Mouse (Mus musculus): ENCODE data around the gene Mrpl14. TPM values are rescaled to one million over a fixed set of nuclear protein-coding genes. Genes with fewer than 3 reads are reported as not detected.

The Mrpl14 gene
- polyA plus RNA-seq, 3 experiments from 2014 or later: 74.5 to 88.1 (median 87.7) TPM

DNA sequence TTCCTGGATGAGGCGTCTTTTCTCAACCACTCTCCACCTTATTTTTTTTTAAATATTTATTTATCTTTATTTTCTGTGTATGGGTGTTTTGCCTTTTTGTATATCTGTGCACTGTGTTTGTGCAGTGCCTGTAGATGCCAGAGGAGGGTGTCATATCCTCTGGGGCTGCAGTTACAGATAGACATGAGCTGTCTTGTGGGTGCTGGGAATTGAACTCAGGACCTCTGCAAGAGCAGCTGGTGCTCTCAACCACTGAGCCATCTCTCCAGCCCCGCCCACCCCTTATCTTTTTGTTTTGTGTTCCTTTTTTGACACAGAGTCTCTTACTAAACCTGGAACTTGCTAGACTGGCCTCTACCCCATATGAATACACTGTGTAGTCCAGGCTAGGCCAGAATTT lies 41.4 kb downstream of the Mrpl14 start:
- ATAC-seq: no peak

DNA sequence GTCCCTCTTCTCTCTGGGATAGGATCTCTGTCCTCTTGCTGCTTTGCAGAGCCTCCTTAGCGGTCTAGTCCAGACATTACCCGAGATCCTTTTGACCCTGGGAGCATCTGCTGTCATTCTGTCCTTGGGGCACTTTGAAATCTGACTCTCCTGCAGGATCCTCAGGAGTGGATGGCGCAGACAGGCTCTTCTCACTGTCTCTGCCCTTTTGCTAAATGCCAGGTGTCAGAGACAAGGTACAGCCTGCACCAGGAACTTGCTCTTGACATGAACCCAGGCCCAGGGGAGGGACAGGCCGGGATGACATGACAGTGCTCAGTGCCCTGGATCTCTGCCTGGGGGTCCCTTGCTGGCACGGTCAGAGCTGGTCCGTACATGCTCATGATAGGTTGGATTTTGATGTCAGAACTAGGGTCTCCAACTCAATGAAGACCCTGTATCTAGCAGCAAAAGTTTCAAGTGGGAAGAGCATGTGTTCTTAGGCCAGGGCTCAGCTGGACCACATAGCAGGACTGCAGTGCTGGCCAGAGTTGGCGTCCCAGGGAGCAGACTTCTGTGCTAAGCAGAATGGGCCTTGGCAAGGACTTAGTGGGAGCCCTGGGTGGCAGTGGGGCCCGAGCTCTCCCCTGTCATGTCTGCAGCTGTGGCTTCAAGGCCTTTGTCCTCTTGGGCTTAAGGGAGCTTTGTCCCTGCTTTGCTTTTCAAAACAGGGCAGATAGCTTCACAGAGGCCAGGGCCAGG lies 42.0 kb downstream of the Mrpl14 start:
- no peak for ATAC-seq

DNA sequence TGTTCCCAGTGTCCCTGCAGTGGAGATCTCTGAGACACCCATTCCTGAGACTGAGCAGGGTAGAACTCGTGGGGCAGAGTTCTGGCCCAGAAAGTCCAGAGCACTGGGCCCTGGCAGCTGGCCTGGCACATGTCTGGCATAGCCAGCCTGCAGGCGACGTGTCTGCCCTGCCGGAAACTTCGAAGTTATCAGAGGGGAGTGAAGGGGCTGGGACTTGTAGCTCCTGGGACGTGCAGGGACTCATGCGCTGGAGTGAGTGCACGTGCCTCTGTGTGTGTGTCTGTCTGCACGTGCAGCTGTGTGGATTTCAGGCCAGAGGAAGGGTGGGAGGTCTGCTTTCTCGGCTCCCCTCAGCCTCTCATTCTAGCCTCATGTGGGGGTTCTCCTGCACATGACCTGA lies 43.3 kb downstream of the Mrpl14 start:
- ATAC-seq: no peak

DNA sequence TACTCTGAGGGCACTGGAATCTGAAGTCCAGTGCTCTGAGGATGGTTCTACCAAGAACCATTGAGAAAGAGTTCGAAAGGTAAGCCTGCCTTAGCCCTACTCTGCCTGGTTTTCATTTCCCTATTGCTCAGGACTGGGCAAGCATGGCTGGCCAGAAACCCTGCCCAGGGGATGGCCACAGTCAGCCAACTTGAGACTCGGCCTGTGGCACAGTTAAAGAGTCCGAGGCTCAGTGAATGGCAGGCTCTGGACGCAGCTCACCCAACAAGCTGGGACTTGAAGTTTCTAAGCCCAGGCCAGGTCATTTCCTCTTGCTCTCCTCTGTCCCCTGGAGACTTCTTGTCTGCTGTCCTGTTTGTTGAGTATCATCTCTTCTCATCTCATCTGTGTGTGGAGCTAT lies 44.6 kb downstream of the Mrpl14 start:
- no peak for ATAC-seq

DNA sequence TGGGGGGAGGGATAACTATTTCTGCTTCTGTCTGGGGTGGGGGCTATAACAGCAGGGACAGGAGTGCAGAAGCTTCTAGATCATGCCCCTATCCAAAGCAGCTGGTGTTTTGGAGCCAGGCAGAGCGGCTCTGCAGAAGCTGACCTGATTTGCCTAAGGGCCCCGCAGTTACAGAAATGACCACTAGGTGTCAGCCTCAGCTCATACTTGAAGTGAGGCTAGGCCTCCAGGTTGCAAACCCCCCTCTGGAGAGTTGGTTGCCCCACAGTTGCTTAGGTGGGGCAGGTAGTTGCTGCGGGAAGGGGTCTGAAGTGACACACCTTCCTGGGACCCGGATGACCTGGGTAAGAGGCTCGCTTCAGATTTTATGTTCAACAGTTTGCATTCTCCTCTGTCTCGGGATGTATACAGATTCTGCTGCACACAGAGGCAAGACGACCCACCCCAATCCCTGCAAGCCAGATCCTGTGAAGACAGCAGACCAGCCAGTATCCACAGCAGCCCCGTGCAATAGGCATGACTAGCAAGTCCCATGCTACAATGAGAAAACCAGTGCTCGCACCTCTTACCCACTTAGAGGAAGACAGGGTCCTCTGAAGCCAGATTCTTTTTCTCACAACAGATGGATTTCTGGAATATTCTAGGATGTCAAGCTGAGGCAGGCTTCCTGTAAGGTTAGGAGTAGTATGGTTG lies 45.2 kb downstream of the Mrpl14 start:
- ATAC-seq: peak; percentile 64

DNA sequence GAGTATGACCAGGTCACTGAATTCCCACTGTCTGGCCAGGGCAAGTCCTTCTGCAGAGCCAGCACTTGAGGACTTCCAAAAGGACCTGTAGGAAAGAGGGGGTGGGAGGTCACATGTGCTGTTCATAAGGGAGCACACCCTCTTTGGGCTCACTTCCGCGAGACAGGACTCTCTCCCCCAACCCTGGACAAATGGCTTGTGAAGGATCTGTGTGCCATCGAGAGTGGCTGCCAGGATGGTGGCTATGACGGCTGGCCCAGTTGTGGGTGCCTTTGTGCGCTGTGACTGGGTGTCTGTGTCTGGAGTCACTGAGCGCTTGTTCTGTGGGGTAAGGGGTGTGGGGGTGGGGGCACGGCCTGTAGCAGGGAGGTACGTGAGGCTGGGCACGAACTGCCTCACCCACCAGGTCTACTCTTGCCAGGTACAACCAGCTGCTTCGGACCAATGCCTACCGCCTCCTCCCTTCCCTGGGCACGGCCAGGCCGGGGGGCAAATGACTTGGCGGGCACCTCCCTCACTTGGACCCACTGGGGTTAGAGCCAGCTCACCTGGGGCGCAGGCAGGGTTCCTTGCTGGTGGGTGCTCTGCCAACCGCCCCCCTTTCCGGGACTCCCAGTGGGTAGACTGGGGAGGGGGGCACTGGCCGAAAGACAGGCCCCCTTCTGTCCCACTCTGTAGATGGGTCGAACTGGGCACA lies 47.1 kb downstream of the Mrpl14 start:
- no peak for ATAC-seq

DNA sequence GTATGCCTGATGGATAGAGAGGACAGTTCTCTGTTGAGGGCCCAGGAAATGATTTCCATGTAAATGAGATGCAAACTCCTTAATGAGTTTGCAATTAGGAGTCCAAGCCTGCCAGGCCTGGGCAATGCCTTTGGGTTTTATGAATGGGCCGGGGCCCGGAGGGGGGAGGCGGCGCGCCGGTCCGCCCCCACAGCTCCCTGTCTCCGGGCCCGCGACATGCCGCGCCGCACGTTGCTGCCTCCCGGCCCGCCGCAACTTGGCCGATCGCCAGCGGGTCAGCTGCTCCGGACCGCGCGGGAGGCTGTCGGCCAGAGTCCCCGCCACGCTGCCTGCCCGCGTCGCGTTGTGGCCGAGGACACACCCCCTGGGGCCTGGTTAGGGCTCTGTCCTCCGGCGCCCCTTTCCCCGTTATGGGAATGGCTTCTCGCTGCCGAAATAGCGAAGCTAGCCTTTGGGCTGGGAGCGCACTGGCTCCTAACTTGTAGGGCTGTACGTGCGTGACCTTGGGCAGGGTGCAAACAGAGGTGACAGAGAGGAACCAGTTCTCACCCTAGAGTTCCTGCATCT lies 47.7 kb downstream of the Mrpl14 start, which contains the start of gene 1600014C23Rik:
Gene 1600014C23Rik, minus strand, starts transcription at position 110 of the 567 bp plus-strand sequence.
- ATAC-seq: no peak

DNA sequence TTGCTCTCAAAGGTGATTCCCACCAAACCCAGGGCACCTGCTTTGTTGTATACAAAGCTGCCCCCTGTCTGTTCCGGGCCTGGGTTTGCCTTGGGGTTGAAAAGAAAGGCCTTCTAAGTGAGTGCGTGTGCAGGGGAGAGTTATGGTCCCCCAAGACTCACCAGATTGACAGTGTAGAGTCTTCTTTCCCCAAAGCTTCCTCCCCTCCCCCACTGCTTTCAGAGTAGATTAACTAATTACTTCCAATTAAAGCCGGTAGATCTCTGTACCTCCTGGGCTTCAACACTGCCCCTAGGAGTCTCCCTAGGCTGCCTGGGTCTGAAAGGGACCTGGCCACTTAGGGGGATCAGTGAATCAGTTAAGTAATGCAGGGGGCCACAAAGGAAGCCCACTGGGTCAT lies 48.2 kb downstream of the Mrpl14 start:
- ATAC-seq: no peak

DNA sequence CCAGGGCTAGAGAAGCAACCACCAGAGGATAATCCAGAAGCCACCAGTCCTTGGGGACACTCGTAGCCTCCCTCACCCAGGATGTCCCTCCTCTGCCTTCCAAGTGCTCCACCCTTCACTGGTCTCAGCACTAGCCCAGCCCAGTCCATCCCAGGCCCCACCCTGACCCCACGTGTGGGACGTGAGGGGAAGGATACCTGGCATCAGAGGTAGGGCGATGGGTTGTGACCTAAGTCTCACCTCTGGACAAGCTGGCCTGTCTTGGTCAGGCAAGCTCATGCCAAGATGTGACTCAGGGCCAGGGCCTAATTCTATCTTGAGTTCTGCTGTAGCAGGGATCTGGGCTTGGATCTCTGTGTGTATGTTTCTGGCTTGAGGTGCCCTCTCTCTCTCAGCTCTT lies 48.8 kb downstream of the Mrpl14 start:
- no peak for ATAC-seq

DNA sequence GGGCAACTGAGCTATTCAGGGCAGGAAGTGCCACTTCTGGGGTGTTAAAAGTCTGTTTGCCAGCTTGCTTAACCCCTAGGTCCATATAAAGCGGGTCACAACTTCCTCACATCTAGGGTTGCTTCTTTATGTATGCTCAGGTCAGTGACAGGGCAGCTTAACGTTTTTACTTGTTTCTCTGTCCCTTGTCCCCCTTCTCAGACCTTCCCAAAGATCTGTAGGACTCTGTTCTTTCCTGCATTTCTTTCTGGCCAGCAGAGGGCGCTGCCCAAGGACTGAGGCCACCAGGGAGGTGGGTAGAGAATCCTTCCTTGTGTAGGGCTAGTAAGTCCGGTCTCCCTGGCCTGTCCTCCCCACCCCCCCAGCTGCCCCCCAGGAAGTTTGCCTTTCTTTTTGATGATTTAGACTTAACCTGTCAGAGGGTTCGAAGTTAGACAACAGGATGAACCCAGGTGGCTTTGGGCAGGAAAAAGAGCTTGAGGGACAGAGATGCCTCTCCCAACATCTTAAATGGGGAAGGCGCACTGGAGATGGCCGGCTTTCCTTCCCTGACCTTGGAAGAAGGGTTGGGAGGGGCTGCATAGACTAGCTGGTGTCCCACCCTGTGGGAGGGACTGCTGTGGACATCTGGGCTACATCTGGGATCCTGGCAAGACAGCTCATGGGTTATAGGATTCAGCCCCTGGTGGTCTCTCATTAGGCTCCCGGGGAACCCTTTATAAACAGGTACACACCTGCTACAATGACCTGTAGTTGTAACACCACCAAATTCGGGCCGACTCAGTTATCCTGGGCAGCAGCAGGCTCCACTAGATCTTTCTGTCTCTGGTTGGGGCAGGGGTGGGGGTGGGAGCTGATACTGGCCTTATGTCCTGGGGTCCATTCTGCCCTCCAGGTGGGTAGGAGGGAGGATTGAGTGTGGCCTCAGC lies 49.5 kb downstream of the Mrpl14 start:
- no peak for ATAC-seq

DNA sequence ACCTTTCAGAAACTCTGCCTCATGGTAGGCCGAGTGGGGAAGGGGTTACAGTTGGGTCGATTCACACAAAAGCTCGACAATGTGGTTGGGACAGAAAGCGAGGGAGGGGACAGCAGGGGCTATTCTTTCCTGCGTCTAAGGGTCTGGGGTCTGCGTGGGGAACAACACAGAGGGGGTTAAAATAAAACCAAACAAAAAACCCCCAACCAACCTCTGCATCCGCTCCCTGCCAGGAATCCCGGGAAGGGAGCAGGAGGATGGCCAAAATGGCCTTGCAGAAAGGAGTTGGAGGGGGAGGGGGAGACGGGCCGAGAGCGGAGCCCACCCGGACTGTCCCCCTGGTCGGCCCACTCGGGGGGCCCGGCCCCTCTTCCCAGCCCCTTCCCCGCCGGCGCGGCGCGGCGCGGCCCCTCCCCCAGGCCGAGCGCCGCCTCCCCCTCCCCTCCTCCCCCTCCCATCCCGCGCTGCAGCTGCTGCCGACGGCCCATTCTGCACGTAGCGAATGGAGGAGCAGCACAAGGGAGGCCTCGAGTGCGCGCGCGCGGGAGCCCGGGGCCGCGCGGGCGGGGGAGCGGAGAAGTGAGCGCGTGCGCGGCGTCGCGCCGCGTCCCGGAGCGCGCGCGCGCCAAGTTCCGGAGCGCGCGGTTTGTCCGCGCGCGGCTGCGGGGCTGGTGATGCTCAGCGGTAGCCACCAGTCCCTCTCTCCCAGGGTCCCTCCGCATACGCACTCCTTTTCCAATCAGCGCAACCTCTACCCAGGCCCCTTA lies 50.4 kb downstream of the Mrpl14 start:
- peak; percentile 75 for ATAC-seq

DNA sequence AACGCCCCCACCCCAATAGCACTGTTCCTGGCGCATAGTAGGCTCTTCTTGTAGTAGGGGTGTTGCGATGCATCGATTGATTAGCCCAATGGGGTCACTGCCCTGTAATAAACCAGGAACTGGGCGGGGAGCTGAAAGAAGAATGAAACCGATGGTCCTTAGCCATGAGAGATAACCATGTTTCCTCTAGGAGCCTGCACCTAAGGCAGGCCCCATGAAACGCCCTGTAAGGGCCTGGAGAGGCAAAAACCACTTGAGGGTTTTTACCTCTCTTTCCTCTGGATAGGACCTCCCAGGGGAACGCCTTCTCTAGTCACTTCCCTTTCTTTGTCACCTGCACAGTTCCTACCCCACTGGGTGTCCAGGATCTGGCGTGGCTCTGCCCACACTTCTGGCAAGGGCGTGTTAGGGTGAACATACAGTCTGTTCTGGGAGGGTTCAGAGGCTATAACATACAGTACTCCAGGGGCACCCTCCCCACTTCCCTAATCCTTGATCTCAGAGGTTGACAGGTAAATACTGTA lies 51.0 kb downstream of the Mrpl14 start:
- peak; percentile 14 for ATAC-seq

DNA sequence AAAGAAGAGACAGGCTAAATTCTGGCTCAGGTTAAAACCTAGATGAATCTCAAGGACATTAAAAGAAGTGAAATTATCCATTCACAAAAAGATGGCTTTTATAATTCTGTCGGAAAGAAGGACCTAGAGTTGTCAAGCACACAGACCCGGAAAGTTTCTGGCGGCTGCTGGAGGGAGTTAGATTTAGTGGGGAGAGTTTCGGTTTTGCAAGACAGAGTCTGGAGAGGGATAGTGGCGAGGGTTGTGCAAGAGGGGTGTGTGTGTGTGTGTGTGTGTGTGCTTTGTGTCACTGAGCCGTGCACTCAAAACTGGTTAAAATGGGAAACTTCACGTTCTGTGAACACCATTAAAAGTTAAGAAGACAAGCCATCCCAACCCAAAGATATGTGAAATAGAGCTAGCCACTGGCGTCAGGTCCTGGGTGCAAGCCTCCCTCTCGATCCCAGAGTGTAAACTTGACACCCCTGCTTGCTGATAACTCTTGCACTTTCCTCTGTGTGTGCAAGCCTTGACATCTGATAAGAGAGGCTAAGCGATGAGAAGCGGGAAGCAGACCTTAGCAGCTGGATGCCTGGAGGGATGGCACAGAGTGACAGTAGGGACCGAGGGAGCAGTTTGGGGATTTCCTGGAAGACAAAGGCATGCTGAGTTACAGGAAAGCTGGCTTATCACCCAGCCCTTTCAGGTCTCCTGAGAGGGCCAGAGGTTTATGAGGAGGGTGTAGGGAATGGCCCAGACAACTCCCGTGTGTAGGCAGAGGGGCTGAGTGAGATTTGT lies 56.4 kb downstream of the Mrpl14 start:
- ATAC-seq: no peak

DNA sequence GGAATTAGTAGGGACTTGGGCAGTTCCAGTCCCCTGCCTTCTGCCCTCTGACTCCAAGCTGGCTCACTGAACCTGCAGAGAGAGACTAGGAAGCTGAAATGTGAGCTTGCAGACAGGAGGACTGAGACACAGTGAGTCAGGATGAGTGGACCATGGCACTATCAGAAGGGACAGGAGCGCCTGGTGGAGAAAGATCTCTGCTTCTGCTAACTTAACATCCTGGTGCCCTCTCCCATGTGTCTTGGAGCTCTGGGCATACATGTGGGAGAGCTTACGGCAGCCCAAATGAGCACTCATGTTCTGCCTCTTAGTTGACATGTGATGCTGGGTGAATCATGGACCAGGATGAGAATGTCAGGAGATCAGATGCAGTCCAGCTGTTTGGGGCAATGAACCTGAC lies 59.5 kb downstream of the Mrpl14 start:
- no peak for ATAC-seq

DNA sequence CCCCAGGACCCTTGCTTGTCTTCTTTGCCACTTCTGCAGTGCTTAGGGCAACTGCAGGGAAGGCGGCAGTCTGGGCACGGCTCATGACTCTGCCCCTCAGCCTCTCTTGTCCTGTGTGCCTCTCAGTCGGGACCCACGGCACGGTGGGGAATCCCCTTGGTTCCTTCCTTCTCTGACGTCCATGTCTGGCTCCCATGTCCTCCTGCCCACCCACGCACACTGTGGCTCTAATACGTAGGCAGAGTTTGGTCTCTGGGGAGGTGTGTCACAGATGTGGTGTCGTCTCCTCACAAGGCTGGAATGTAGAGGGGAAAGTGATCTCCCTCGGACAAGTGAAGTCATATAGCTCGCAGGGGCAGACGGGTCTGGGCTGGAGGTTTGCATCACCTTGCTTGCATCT lies 60.6 kb downstream of the Mrpl14 start:
- no peak for ATAC-seq

DNA sequence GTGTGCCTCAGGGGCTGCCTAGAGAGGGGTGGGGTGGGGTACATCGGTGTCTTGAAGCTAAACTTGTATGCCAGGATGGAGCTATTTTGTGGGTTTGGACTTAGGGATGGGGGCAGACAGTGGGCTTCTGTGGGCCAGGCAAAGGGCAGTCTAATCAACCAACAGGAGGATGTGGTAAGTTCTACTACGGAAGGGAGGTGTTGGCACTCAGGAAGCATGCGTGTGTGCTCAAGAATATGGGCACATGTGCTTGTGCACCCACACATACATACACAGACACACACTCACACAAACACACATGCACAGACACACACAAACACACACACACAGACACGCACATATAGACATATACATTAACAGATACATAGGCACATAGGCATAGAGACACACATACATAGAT lies 61.2 kb downstream of the Mrpl14 start:
- peak; percentile 25 for ATAC-seq

All from inflammation-experienced regulatory T-cells, adult 6 months (primary cell).